Mouse (Mus musculus) liver, embryonic 16.5 days (tissue): Measurements from ENCODE around the gene Phospho1. TPM values are rescaled to one million over a fixed set of nuclear protein-coding genes. Genes with fewer than 3 reads are reported as not detected.

ENCODE experiments used
- ATAC-seq: fragments of 200-750 bp; cut with Nextera tagmentation; 2 replicates; pipeline ENCODE4 v1.8.0; 2017; ENCODE audit warnings: low read depth, mild to moderate bottlenecking, moderate number of reproducible peaks, moderate library complexity
- H3K27ac ChIP-seq: fragments of 300-500 bp; sonication (generic); 2 replicates; pipeline ENCODE4 v1.5.1; 2014; ENCODE audit warnings: mild to moderate bottlenecking, low read length
- H3K27me3 ChIP-seq: fragments of 300-500 bp; sonication (generic); 2 replicates; pipeline ENCODE4 v1.6.1; 2014; ENCODE audit warnings: low read depth, low read length, mixed read lengths; ENCODE audit not compliant: control insufficient read depth, insufficient read depth
- H3K36me3 ChIP-seq: fragments of 300-500 bp; sonication (generic); 2 replicates; pipeline ENCODE4 v1.6.1; 2014; ENCODE audit warnings: mild to moderate bottlenecking; ENCODE audit not compliant: control insufficient read depth, insufficient read depth
- H3K4me1 ChIP-seq: fragments of 300-500 bp; sonication (generic); 2 replicates; pipeline ENCODE4 v1.6.1; 2014; ENCODE audit warnings: low read depth, low read length, mixed read lengths; ENCODE audit not compliant: control insufficient read depth
- H3K4me2 ChIP-seq: fragments of 300-500 bp; sonication (generic); 2 replicates; pipeline ENCODE4 v1.6.1; 2014; ENCODE audit warnings: low read depth, low read length, mixed read lengths
- H3K4me3 ChIP-seq: fragments of 300-500 bp; sonication (generic); 2 replicates; pipeline ENCODE4 v1.5.1; 2014; ENCODE audit warnings: low read depth, mild to moderate bottlenecking, low read length
- H3K9ac ChIP-seq: fragments of 300-500 bp; sonication (generic); 2 replicates; pipeline ENCODE4 v1.6.1; 2014; ENCODE audit warnings: low read depth, low read length
- H3K9me3 ChIP-seq: fragments of 300-500 bp; sonication (generic); replicated peaks from 2 replicates; pipeline ENCODE4 v1.6.1; 2016; ENCODE audit warnings: low read length; ENCODE audit not compliant: control insufficient read depth
- WGBS: fragments of 180-500 bp; shearing (Covaris S2); extraction: QIAGEN DNeasy Blood & Tissue Kit; methylation state at CpG from one replicate; pipeline ENCODE4 v1.1.7; 2014; ENCODE audit not compliant: insufficient replicate concordance; 5-methylcytosine and 5-hydroxymethylcytosine counted together
- polyA plus RNA-seq: library from polyadenylated mRNA; unstranded; fragments of >200 nt; fragmentation: Nextera tagmentation; extraction: Ambion mirVana; gene quantifications from 2 replicates; pipeline ENCODE4 v1.2.1, GENCODE M21; 2015

Phospho1 gene
- polyA plus RNA-seq: 6.5 and 7.7 TPM in 2 replicates

- peak within 1 kb of the TSS; percentile 79 for H3K27ac ChIP-seq
- under 1% methylated on average over 64 of the region's 78 CpGs for WGBS
These were observed at the start of gene Phospho1 for GRCm38 (mm10) chr11:95824071-95824876. Gene Phospho1, plus strand, starts transcription at chr11:95824499.

GRCm38 (mm10) chr11:95777323-95778297, 46.7 kb upstream of the Phospho1 start:
- peaks cover 33% of the 10 kb centered on the region for H3K4me1 ChIP-seq

More at GRCm38 (mm10) chr11:95824071-95824876, at the start of gene Phospho1:
- H3K9ac ChIP-seq: peak within 1 kb of the TSS; percentile 86
- H3K9me3 ChIP-seq: no peaks in the 10 kb centered on the region
- H3K27me3 ChIP-seq: peaks cover 17% of the 10 kb centered on the region
- peaks cover 44% of the 10 kb centered on the region for H3K4me1 ChIP-seq
- H3K4me3 ChIP-seq: peak within 1 kb of the TSS; percentile 76
- peak within 1 kb of the TSS; percentile 90 for H3K4me2 ChIP-seq
- no peaks in the 10 kb centered on the region for H3K36me3 ChIP-seq
- peak; percentile 97 for ATAC-seq

GRCm38 (mm10) chr11:95778831-95779251, 45.5 kb upstream of the Phospho1 start:
- Histone ChIP-seq H3K4me1 (peaks cover 33% of the 10 kb centered on the region), H3K9me3 (no peaks in the 10 kb centered on the region), H3K27me3 (no peaks in the 10 kb centered on the region), H3K27ac (peak overlapping the region; percentile 97), H3K4me3 (peak overlapping the region; percentile 60), H3K9ac (peak overlapping the region; percentile 75), H3K4me2 (peak overlapping the region; percentile 64), H3K36me3 (no peaks in the 10 kb centered on the region)
- WGBS: 72% methylated on average over 4 of the region's 4 CpGs
- ATAC-seq: peak; percentile 12; the same call in 1 of the 2 replicates

More at GRCm38 (mm10) chr11:95777323-95778297, 46.7 kb upstream of the Phospho1 start:
- H3K9me3 ChIP-seq: no peaks in the 10 kb centered on the region
- H3K9ac ChIP-seq: peak overlapping the region; percentile 75
- no peaks in the 10 kb centered on the region for H3K27me3 ChIP-seq
- H3K27ac ChIP-seq: peak overlapping the region; percentile 97
- H3K4me2 ChIP-seq: peak overlapping the region; percentile 64
- no peaks in the 10 kb centered on the region for H3K36me3 ChIP-seq
- 20% methylated on average over 17 of the region's 17 CpGs for WGBS
- H3K4me3 ChIP-seq: peak overlapping the region; percentile 60
- peak; percentile 89 for ATAC-seq

GRCm38 (mm10) chr11:95779366-95779765, 44.9 kb upstream of the Phospho1 start:
- Histone ChIP-seq H3K27ac (peak overlapping the region; percentile 97), H3K4me1 (peaks cover 33% of the 10 kb centered on the region), H3K36me3 (no peaks in the 10 kb centered on the region), H3K4me2 (peak overlapping the region; percentile 64), H3K4me3 (peak overlapping the region; percentile 60), H3K27me3 (no peaks in the 10 kb centered on the region), H3K9me3 (no peaks in the 10 kb centered on the region), H3K9ac (peak overlapping the region; percentile 75)
- ATAC-seq: no peak
- WGBS: 90% methylated on average over 4 of the region's 4 CpGs

- Histone ChIP-seq H3K9ac (no peak overlapping the region), H3K4me3 (no peak overlapping the region), H3K36me3 (no peaks in the 10 kb centered on the region), H3K9me3 (peaks cover 1% of the 10 kb centered on the region; the same call in 1 of the 2 replicates), H3K27ac (no peak overlapping the region), H3K4me2 (no peak overlapping the region), H3K4me1 (peaks cover 33% of the 10 kb centered on the region), H3K27me3 (no peaks in the 10 kb centered on the region)
- no peak for ATAC-seq
- WGBS: 87% methylated on average over 8 of the region's 8 CpGs
These were observed 43.8 kb upstream of the Phospho1 start for GRCm38 (mm10) chr11:95780480-95780879.

GRCm38 (mm10) chr11:95781557-95781956, 42.7 kb upstream of the Phospho1 start:
- Histone ChIP-seq H3K27ac (no peak overlapping the region), H3K27me3 (no peaks in the 10 kb centered on the region), H3K4me3 (no peak overlapping the region), H3K4me1 (peaks cover 34% of the 10 kb centered on the region), H3K36me3 (no peaks in the 10 kb centered on the region), H3K4me2 (no peak overlapping the region), H3K9ac (no peak overlapping the region), H3K9me3 (peaks cover 7% of the 10 kb centered on the region)
- ATAC-seq: no peak
- 85% methylated on average over 11 of the region's 11 CpGs for WGBS

GRCm38 (mm10) chr11:95783457-95783856, 40.8 kb upstream of the Phospho1 start:
- WGBS: 74% methylated on average over 4 of the region's 4 CpGs
- Histone ChIP-seq H3K4me3 (no peak overlapping the region), H3K9ac (no peak overlapping the region), H3K9me3 (peaks cover 7% of the 10 kb centered on the region), H3K4me2 (no peak overlapping the region), H3K27ac (no peak overlapping the region), H3K27me3 (no peaks in the 10 kb centered on the region), H3K4me1 (peaks cover 15% of the 10 kb centered on the region), H3K36me3 (no peaks in the 10 kb centered on the region)
- no peak for ATAC-seq

DNA sequence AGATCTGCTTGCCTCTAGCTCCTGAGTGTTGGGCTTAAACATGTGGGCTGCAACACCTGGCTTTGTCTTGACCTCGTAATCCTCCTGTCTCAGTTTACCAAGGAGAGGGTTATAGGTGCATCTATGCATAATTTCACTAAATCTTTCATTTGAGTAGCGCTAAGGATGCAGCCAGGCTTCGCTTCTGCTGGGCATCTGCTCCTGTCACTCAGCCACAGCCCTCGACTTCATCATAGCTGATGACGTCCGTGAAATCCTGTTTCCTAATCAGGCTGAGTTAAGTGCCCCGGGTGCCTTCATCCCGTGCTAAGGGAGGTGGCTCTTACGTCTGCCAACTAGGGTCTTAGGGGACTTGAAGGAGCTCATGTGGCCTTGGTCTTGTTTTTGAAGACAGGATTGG, 40.3 kb upstream of the Phospho1 start:
- no peak overlapping the region for H3K4me2 ChIP-seq
- ATAC-seq: no peak
- no peaks in the 10 kb centered on the region for H3K36me3 ChIP-seq
- peaks cover 7% of the 10 kb centered on the region for H3K9me3 ChIP-seq
- no peak overlapping the region for H3K9ac ChIP-seq
- no peaks in the 10 kb centered on the region for H3K27me3 ChIP-seq
- peaks cover 10% of the 10 kb centered on the region for H3K4me1 ChIP-seq
- WGBS: 75% methylated on average over 9 of the region's 9 CpGs
- H3K4me3 ChIP-seq: no peak overlapping the region
- no peak overlapping the region for H3K27ac ChIP-seq
